Mouse (Mus musculus): Measurements from ENCODE around the gene Bbof1. TPM values are rescaled to one million over a fixed set of nuclear protein-coding genes. Genes with fewer than 3 reads are reported as not detected.

Bbof1 gene
- polyA plus RNA-seq, 1 experiment from 2014 or later = 0.81 TPM

DNA sequence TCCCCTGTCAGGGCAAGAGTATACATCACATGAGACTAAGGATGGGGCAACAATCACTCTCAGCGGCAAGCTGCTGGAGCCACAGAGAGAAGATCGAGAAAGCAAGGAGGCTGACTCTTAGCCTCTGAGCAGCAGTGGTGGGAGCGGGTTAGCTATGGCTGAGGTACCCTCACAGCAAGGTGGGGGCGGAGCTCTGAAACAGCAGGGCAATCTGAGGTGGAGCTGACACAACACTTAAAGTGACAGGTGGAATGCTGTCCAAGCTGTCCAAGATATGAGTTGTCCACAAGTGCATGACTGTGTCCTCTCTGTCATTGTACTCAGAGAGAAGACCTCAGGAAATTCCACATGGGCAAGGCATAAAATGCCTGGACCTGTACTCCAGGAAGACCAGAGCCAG is 26.5 kb upstream of the Bbof1 start:
- Histone ChIP-seq H3K4me3 (ENCODE audit: low read depth, low read length) (no peak overlapping the region), H3K36me3 (ENCODE audit: control insufficient read depth, insufficient read depth, low read length) (no peaks in the 10 kb centered on the region), H3K27me3 (ENCODE audit: control insufficient read depth, insufficient read depth, low read length) (no peaks in the 10 kb centered on the region), H3K4me1 (ENCODE audit: control insufficient read depth, insufficient read depth, low read length) (no peaks in the 10 kb centered on the region), H3K9me3 (ENCODE audit: control insufficient read depth, low read length) (no peaks in the 10 kb centered on the region), H3K27ac (ENCODE audit: low read depth, low read length) (no peak overlapping the region), H3K9ac (ENCODE audit: low read length) (no peak overlapping the region), H3K4me2 (no peak overlapping the region)
- DNase-seq (ENCODE audit: low spot score, missing footprints) = no peak
- 89% methylated on average over 4 of the region's 4 CpGs for WGBS
- no peak for ATAC-seq (ENCODE audit: low FRiP score)

- WGBS = 86% methylated on average over 5 of the region's 5 CpGs
- Histone ChIP-seq H3K27me3 (ENCODE audit: control insufficient read depth, insufficient read depth, low read length) (no peaks in the 10 kb centered on the region), H3K4me2 (no peak overlapping the region), H3K9ac (ENCODE audit: low read length) (no peak overlapping the region), H3K9me3 (ENCODE audit: control insufficient read depth, low read length) (no peaks in the 10 kb centered on the region), H3K4me1 (ENCODE audit: control insufficient read depth, insufficient read depth, low read length) (no peaks in the 10 kb centered on the region), H3K27ac (ENCODE audit: low read depth, low read length) (no peak overlapping the region), H3K4me3 (ENCODE audit: low read depth, low read length) (no peak overlapping the region), H3K36me3 (ENCODE audit: control insufficient read depth, insufficient read depth, low read length) (no peaks in the 10 kb centered on the region)
- no peak for DNase-seq (ENCODE audit: low spot score, missing footprints)
- ATAC-seq (ENCODE audit: low FRiP score) = no peak
Measured at GRCm38 (mm10) chr12:84384644-84385081, 24.2 kb upstream of the Bbof1 start.

- no peak overlapping the region for H3K4me2 ChIP-seq
- no peaks in the 10 kb centered on the region for H3K27me3 ChIP-seq (ENCODE audit: control insufficient read depth, insufficient read depth, low read length)
- ATAC-seq (ENCODE audit: low FRiP score) (no peak), DNase-seq (ENCODE audit: low spot score, missing footprints) (no peak)
- H3K9me3 ChIP-seq (ENCODE audit: control insufficient read depth, low read length) = no peaks in the 10 kb centered on the region
- H3K9ac ChIP-seq (ENCODE audit: low read length) = no peak overlapping the region
- H3K27ac ChIP-seq (ENCODE audit: low read depth, low read length) = no peak overlapping the region
- H3K4me1 ChIP-seq (ENCODE audit: control insufficient read depth, insufficient read depth, low read length) = no peaks in the 10 kb centered on the region
- WGBS = 93% methylated on average over 4 of the region's 4 CpGs
- H3K36me3 ChIP-seq (ENCODE audit: control insufficient read depth, insufficient read depth, low read length) = no peaks in the 10 kb centered on the region
- H3K4me3 ChIP-seq (ENCODE audit: low read depth, low read length) = no peak overlapping the region
Measured at GRCm38 (mm10) chr12:84385408-84385807, 23.5 kb upstream of the Bbof1 start.

DNA sequence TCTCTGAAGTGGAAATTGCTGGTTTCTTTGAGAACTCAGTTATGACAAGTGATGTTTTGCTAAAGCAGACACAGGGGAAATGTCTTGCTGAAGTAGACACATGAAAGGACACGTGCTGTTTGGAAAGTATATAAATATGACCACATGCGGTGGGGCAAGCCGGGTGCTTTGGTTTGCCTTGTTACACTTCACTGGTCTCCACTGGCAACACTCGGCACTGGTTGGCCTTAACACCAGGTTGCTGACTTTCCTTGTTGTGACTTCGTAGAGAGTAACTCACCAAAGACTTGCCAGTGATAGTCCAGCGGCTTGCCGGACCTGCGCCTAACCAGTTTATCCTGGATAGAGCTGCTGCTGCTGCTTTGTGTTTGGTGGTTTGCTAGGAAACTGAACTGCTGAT is 20.8 kb upstream of the Bbof1 start:
- Histone ChIP-seq H3K4me3 (ENCODE audit: low read depth, low read length) (no peak overlapping the region), H3K4me1 (ENCODE audit: control insufficient read depth, insufficient read depth, low read length) (no peaks in the 10 kb centered on the region), H3K9me3 (ENCODE audit: control insufficient read depth, low read length) (no peaks in the 10 kb centered on the region), H3K9ac (ENCODE audit: low read length) (no peak overlapping the region), H3K27ac (ENCODE audit: low read depth, low read length) (no peak overlapping the region), H3K4me2 (no peak overlapping the region), H3K36me3 (ENCODE audit: control insufficient read depth, insufficient read depth, low read length) (no peaks in the 10 kb centered on the region), H3K27me3 (ENCODE audit: control insufficient read depth, insufficient read depth, low read length) (no peaks in the 10 kb centered on the region)
- ATAC-seq (ENCODE audit: low FRiP score) (no peak), DNase-seq (ENCODE audit: low spot score, missing footprints) (no peak)
- WGBS = 84% methylated on average over 8 of the region's 8 CpGs

DNA sequence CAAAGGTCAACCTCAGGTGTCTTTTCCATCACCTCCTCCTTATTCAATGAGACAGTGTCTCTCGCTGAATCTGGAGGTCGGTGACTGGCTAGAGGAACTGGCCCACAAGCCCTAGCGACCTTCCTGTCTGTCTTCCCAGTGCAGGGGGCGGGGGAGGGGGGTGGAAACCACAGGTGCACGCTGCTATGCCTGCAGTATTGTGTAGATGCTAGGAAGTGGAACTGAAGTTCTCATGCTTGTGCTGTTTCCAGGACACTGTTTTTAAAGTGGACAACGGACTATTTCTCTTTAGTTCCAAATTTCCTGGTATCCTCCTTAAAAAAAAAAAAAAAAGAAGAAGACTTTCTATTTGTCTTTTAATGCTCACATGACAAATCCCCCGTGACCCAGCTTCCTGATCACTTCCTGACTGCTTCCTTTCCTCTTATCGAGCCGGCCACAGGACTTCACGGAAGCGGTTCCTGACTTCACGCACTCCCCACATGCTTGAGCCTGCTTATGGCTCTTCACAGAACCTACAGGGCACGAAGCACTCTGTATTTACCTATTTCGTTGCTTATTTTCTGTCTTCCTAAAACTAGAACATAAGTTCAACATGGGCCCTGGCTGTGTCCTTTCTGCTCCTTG is 20.0 kb upstream of the Bbof1 start:
- Histone ChIP-seq H3K4me1 (ENCODE audit: control insufficient read depth, insufficient read depth, low read length) (no peaks in the 10 kb centered on the region), H3K4me2 (no peak overlapping the region), H3K4me3 (ENCODE audit: low read depth, low read length) (no peak overlapping the region), H3K9me3 (ENCODE audit: control insufficient read depth, low read length) (no peaks in the 10 kb centered on the region), H3K27me3 (ENCODE audit: control insufficient read depth, insufficient read depth, low read length) (no peaks in the 10 kb centered on the region), H3K9ac (ENCODE audit: low read length) (no peak overlapping the region), H3K27ac (ENCODE audit: low read depth, low read length) (no peak overlapping the region), H3K36me3 (ENCODE audit: control insufficient read depth, insufficient read depth, low read length) (no peaks in the 10 kb centered on the region)
- DNase-seq (ENCODE audit: low spot score, missing footprints) = no peak
- 79% methylated on average over 14 of the region's 14 CpGs for WGBS
- no peak for ATAC-seq (ENCODE audit: low FRiP score)

DNA sequence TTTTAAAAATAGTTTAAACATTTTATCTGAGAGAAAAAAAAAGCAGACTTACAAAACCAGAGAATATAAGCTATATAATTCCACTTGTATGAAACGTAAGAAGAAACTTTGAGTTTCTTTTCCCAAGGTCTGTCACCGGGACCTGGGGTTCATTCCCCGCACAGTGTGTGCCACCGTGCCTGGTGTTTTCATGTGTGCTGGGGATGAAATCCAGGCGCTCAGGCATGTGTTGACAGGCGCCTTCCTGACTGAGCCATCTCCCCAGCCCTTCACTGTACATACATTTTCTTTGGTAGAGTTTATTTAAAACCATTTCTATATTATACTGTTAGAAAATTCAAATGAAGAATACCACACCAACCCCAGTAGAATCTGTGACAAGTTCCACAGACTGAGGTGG is 18.5 kb upstream of the Bbof1 start:
- Histone ChIP-seq H3K27me3 (ENCODE audit: control insufficient read depth, insufficient read depth, low read length) (no peaks in the 10 kb centered on the region), H3K27ac (ENCODE audit: low read depth, low read length) (no peak overlapping the region), H3K9me3 (ENCODE audit: control insufficient read depth, low read length) (no peaks in the 10 kb centered on the region), H3K36me3 (ENCODE audit: control insufficient read depth, insufficient read depth, low read length) (no peaks in the 10 kb centered on the region), H3K9ac (ENCODE audit: low read length) (no peak overlapping the region), H3K4me1 (ENCODE audit: control insufficient read depth, insufficient read depth, low read length) (no peaks in the 10 kb centered on the region), H3K4me3 (ENCODE audit: low read depth, low read length) (no peak overlapping the region), H3K4me2 (no peak overlapping the region)
- no peak for DNase-seq (ENCODE audit: low spot score, missing footprints)
- ATAC-seq (ENCODE audit: low FRiP score) = no peak
- WGBS = 86% methylated on average over 6 of the region's 6 CpGs

- Histone ChIP-seq H3K27me3 (ENCODE audit: control insufficient read depth, insufficient read depth, low read length) (no peaks in the 10 kb centered on the region), H3K9me3 (ENCODE audit: control insufficient read depth, low read length) (no peaks in the 10 kb centered on the region), H3K4me3 (ENCODE audit: low read depth, low read length) (no peak overlapping the region), H3K9ac (ENCODE audit: low read length) (no peak overlapping the region), H3K27ac (ENCODE audit: low read depth, low read length) (no peak overlapping the region), H3K4me1 (ENCODE audit: control insufficient read depth, insufficient read depth, low read length) (no peaks in the 10 kb centered on the region), H3K36me3 (ENCODE audit: control insufficient read depth, insufficient read depth, low read length) (no peaks in the 10 kb centered on the region), H3K4me2 (no peak overlapping the region)
- WGBS = 92% methylated on average over 4 of the region's 4 CpGs
- ATAC-seq (ENCODE audit: low FRiP score) = no peak
- DNase-seq (ENCODE audit: low spot score, missing footprints) = no peak
Measured at GRCm38 (mm10) chr12:84392681-84393080, 16.2 kb upstream of the Bbof1 start.

GRCm38 (mm10) chr12:84393847-84394246 is 15.0 kb upstream of the Bbof1 start:
- H3K27ac ChIP-seq (ENCODE audit: low read depth, low read length) = no peak overlapping the region
- DNase-seq (ENCODE audit: low spot score, missing footprints) (no peak), ATAC-seq (ENCODE audit: low FRiP score) (no peak)
- H3K9ac ChIP-seq (ENCODE audit: low read length) = no peak overlapping the region
- no peak overlapping the region for H3K4me3 ChIP-seq (ENCODE audit: low read depth, low read length)
- H3K9me3 ChIP-seq (ENCODE audit: control insufficient read depth, low read length) = no peaks in the 10 kb centered on the region
- no peaks in the 10 kb centered on the region for H3K4me1 ChIP-seq (ENCODE audit: control insufficient read depth, insufficient read depth, low read length)
- no peaks in the 10 kb centered on the region for H3K36me3 ChIP-seq (ENCODE audit: control insufficient read depth, insufficient read depth, low read length)
- no peaks in the 10 kb centered on the region for H3K27me3 ChIP-seq (ENCODE audit: control insufficient read depth, insufficient read depth, low read length)
- 92% methylated on average over 5 of the region's 5 CpGs for WGBS
- H3K4me2 ChIP-seq = no peak overlapping the region

- no peak for ATAC-seq (ENCODE audit: low FRiP score)
- Histone ChIP-seq H3K27me3 (ENCODE audit: control insufficient read depth, insufficient read depth, low read length) (no peaks in the 10 kb centered on the region), H3K4me3 (ENCODE audit: low read depth, low read length) (no peak overlapping the region), H3K9me3 (ENCODE audit: control insufficient read depth, low read length) (no peaks in the 10 kb centered on the region), H3K36me3 (ENCODE audit: control insufficient read depth, insufficient read depth, low read length) (no peaks in the 10 kb centered on the region), H3K27ac (ENCODE audit: low read depth, low read length) (no peak overlapping the region), H3K4me1 (ENCODE audit: control insufficient read depth, insufficient read depth, low read length) (no peaks in the 10 kb centered on the region), H3K4me2 (no peak overlapping the region), H3K9ac (ENCODE audit: low read length) (no peak overlapping the region)
- no peak for DNase-seq (ENCODE audit: low spot score, missing footprints)
- 91% methylated on average over 14 of the region's 14 CpGs for WGBS
Measured at GRCm38 (mm10) chr12:84396947-84397679, 11.8 kb upstream of the Bbof1 start.
